Mouse (Mus musculus) CH12.LX (cell line): ENCODE results near the gene Smim13. TPM values are rescaled to one million over a fixed set of nuclear protein-coding genes. Genes with fewer than 3 reads are reported as not detected.

Experiments used
- DNase-seq: peaks from one replicate; pipeline ENCODE4 v3.0.0-alpha.2; 2013; ENCODE audit errors: extremely low read depth
- H3K27ac ChIP-seq: 2 replicates; pipeline ENCODE4 v1.5.1; 2012; ENCODE audit warnings: low read depth, mild to moderate bottlenecking, control low read depth, moderate library complexity; ENCODE audit not compliant: insufficient read depth
- H3K27me3 ChIP-seq: replicated peaks from 2 replicates; pipeline ENCODE3; 2012; ENCODE audit warnings: inconsistent platforms
- H3K36me3 ChIP-seq, 2 experiments: replicated peaks in 1 of 2; 2 replicates each; pipeline versions ENCODE3 to v1.6.1; 2012; ENCODE audit warnings: inconsistent platforms in 1 of 2, low read length in 1 of 2, mild to moderate bottlenecking in 1 of 2, mixed read lengths in 1 of 2, moderate library complexity in 1 of 2; ENCODE audit not compliant: control insufficient read depth in 1 of 2, insufficient read depth in 1 of 2
- H3K4me1 ChIP-seq, 2 experiments: 2 replicates each; pipeline ENCODE4 v1.6.1; 2012; ENCODE audit warnings: inconsistent platforms in 1 of 2, moderate library complexity in 1 of 2; ENCODE audit not compliant: insufficient read depth in 2 of 2, control insufficient read depth in 1 of 2
- H3K4me2 ChIP-seq: 2 replicates; pipeline ENCODE4 v1.6.1; 2012; ENCODE audit warnings: low read depth, mild to moderate bottlenecking, control low read depth; ENCODE audit not compliant: poor library complexity, insufficient read depth, severe bottlenecking
- H3K4me3 ChIP-seq, 3 experiments: fragments of 150-350 bp in 1 of 3; sonication (generic) in 1 of 3; replicated peaks in 1 of 3; 2 replicates each; pipeline versions ENCODE3 to v1.5.1; 2011 to 2012; ENCODE audit warnings: low read depth in 2 of 3, low read length in 2 of 3, mild to moderate bottlenecking in 2 of 3, moderate library complexity in 2 of 3, control low read depth in 1 of 3, improper control_type of control experiment in 1 of 3, inconsistent platforms in 1 of 3, mixed read lengths in 1 of 3; ENCODE audit not compliant: poor library complexity in 1 of 3
- H3K79me2 ChIP-seq: replicated peaks from 2 replicates; pipeline ENCODE4 v1.6.1; 2012; ENCODE audit warnings: mild to moderate bottlenecking, moderate library complexity; ENCODE audit not compliant: control insufficient read depth, poor library complexity, insufficient read depth, severe bottlenecking; ENCODE audit errors: extremely low read depth
- H3K9ac ChIP-seq: 2 replicates; pipeline ENCODE4 v1.6.1; 2012; ENCODE audit warnings: low read depth, mild to moderate bottlenecking, control low read depth, moderate library complexity; ENCODE audit not compliant: insufficient read depth
- H3K9me3 ChIP-seq: replicated peaks from 2 replicates; pipeline ENCODE3; 2012; ENCODE audit warnings: low read length, inconsistent platforms, mixed read lengths
- BHLHE40 ChIP-seq: IDR thresholded peaks from 2 replicates; pipeline ENCODE4 v1.6.1; 2011; ENCODE audit warnings: mild to moderate bottlenecking, low read depth, low read length, improper control_type of control experiment
- CHD1 ChIP-seq: IDR thresholded peaks from 2 replicates; pipeline ENCODE4 v1.6.1; 2012; ENCODE audit warnings: low read depth, low read length, improper control_type of control experiment, inconsistent platforms
- CTCF ChIP-seq, 2 experiments: IDR thresholded peaks in 1 of 2; conservative IDR thresholded peaks in 1 of 2; 2 replicates each; pipeline ENCODE4 v1.5.1; 2011 to 2012; ENCODE audit warnings: low read depth in 2 of 2, low read length in 2 of 2, improper control_type of control experiment in 1 of 2, inconsistent platforms in 1 of 2, mild to moderate bottlenecking in 1 of 2, moderate library complexity in 1 of 2
- E2F4 ChIP-seq: IDR thresholded peaks from 2 replicates; pipeline ENCODE4 v1.6.1; 2011; ENCODE audit warnings: low read depth, low read length, improper control_type of control experiment; ENCODE audit not compliant: insufficient replicate concordance
- EP300 ChIP-seq: IDR thresholded peaks from 2 replicates; pipeline ENCODE4 v1.6.1; 2011; ENCODE audit warnings: low read length, improper control_type of control experiment
- ETS1 ChIP-seq: conservative IDR thresholded peaks from 2 replicates; pipeline ENCODE4 v1.6.1; 2012; ENCODE audit warnings: low read depth, mild to moderate bottlenecking, inconsistent platforms, low read length, improper control_type of control experiment, moderate library complexity
- GABPA ChIP-seq: IDR thresholded peaks from 2 replicates; pipeline ENCODE4 v1.6.1; 2012; ENCODE audit warnings: low read depth, low read length, improper control_type of control experiment, inconsistent platforms; ENCODE audit not compliant: insufficient replicate concordance
- HCFC1 ChIP-seq: IDR thresholded peaks from 2 replicates; pipeline ENCODE4 v1.6.1; 2012; ENCODE audit warnings: low read depth, mild to moderate bottlenecking, inconsistent platforms, low read length, improper control_type of control experiment
- JUN ChIP-seq: IDR thresholded peaks from 2 replicates; pipeline ENCODE4 v1.6.1; 2011; ENCODE audit warnings: low read depth, mild to moderate bottlenecking, low read length, improper control_type of control experiment, moderate library complexity; ENCODE audit not compliant: insufficient read depth
- KAT2A ChIP-seq: IDR thresholded peaks from 2 replicates; pipeline ENCODE4 v1.6.1; 2012; ENCODE audit warnings: low read length, improper control_type of control experiment, inconsistent platforms; ENCODE audit not compliant: insufficient replicate concordance
- MAX ChIP-seq: IDR thresholded peaks from 2 replicates; pipeline ENCODE4 v1.6.1; 2011; ENCODE audit warnings: low read length, improper control_type of control experiment
- MAZ ChIP-seq: IDR thresholded peaks from 2 replicates; pipeline ENCODE4 v1.6.1; 2012; ENCODE audit warnings: low read depth, mild to moderate bottlenecking, inconsistent platforms, low read length, improper control_type of control experiment, moderate library complexity
- MYC ChIP-seq: IDR thresholded peaks from 2 replicates; pipeline ENCODE4 v1.6.1; 2011; ENCODE audit warnings: low read depth, mild to moderate bottlenecking, improper control_type of control experiment, low read length
- NRF1 ChIP-seq: IDR thresholded peaks from 2 replicates; pipeline ENCODE4 v1.6.1; 2014; ENCODE audit warnings: low read depth, mild to moderate bottlenecking, inconsistent platforms, low read length, improper control_type of control experiment, moderate library complexity
- PAX5 ChIP-seq: IDR thresholded peaks from 2 replicates; pipeline ENCODE4 v1.6.1; 2012; ENCODE audit warnings: low read length, inconsistent platforms, mixed read lengths
- POLR2A ChIP-seq: IDR thresholded peaks from 2 replicates; pipeline ENCODE4 v1.6.1; 2011; ENCODE audit warnings: low read depth, mild to moderate bottlenecking, improper control_type of control experiment, low read length
- POLR2AphosphoS2 ChIP-seq: IDR thresholded peaks from 2 replicates; pipeline ENCODE4 v1.6.1; 2011; ENCODE audit warnings: low read depth, low read length, improper control_type of control experiment
- RAD21 ChIP-seq: IDR thresholded peaks from 2 replicates; pipeline ENCODE4 v1.6.1; 2011; ENCODE audit warnings: low read depth, mild to moderate bottlenecking, low read length, improper control_type of control experiment, moderate library complexity
- RCOR1 ChIP-seq: conservative IDR thresholded peaks from 2 replicates; pipeline ENCODE4 v1.6.1; 2012; ENCODE audit warnings: low read depth, mild to moderate bottlenecking, inconsistent platforms, low read length, improper control_type of control experiment
- SIN3A ChIP-seq: IDR thresholded peaks from 2 replicates; pipeline ENCODE4 v1.6.1; 2012; ENCODE audit warnings: low read length, improper control_type of control experiment, inconsistent platforms
- SMC3 ChIP-seq: IDR thresholded peaks from 2 replicates; pipeline ENCODE4 v1.6.1; 2011; ENCODE audit warnings: low read depth, low read length, improper control_type of control experiment
- TCF12 ChIP-seq: IDR thresholded peaks from 2 replicates; pipeline ENCODE4 v1.6.1; 2014; ENCODE audit warnings: low read depth, mild to moderate bottlenecking, inconsistent platforms, low read length, improper control_type of control experiment
- USF2 ChIP-seq: conservative IDR thresholded peaks from 2 replicates; pipeline ENCODE4 v1.6.1; 2011; ENCODE audit warnings: low read depth, low read length, improper control_type of control experiment
- ZMIZ1 ChIP-seq: IDR thresholded peaks from 2 replicates; pipeline ENCODE4 v1.6.1; 2012; ENCODE audit warnings: low read depth, mild to moderate bottlenecking, inconsistent platforms, low read length, improper control_type of control experiment
- dilution Hi-C: fragments of 300-500 bp; cut with MboI; formaldehyde crosslinking; loops from 2 replicates; pipeline ENCODE4 v1.14.3; 2020; ENCODE audit warnings: low sequenced_read_pairs; ENCODE audit not compliant: extremely low pct_unique_long_range_greater_than_20kb, extremely low pct_ligation_motif_present
- in situ Hi-C: fragments of 300-500 bp; cut with MboI; formaldehyde crosslinking; loops from 3 replicates; pipeline ENCODE4 v1.14.3; 2019; ENCODE audit warnings: low sequenced_read_pairs, low pct_ligation_motif_present, low pct_unique_long_range_greater_than_20kb, mixed read lengths
- polyA plus RNA-seq: library from polyadenylated mRNA; unstranded; fragments of >175 nt; gene quantifications from 2 replicates; pipeline ENCODE4 v1.2.1, GENCODE M21; 2012; ENCODE audit warnings: low read depth; ENCODE audit not compliant: insufficient read length
- total RNA-seq, 2 experiments: library from RNA; depleted of rRNA; stranded (reverse); fragments of 300-350 nt in 1 of 2; fragments of >200 nt in 1 of 2; gene quantifications; 2 replicates each; pipeline ENCODE4 v1.2.3; 2012 to 2014

The Smim13 gene
- total and polyA plus RNA-seq, 3 experiments, result 4.4 to 13.4 (median 11.6) TPM

GRCm38 (mm10) chr13:41256126-41256525 is 6.5 kb downstream of the Smim13 start:
- dilution Hi-C loops (no loop called here), in situ Hi-C loops (no loop called here)
- Histone ChIP-seq H3K4me3 (no peak overlapping the region), H3K9ac (no peak overlapping the region), H3K9me3 (no peaks in the 10 kb centered on the region), H3K4me2 (no peak overlapping the region), H3K27me3 (no peaks in the 10 kb centered on the region), H3K4me1 (peaks cover 2 to 22% of the 10 kb centered on the region in 2 experiments; a peak in 3 of 4 replicates), H3K27ac (no peak overlapping the region), H3K79me2 (no peaks in the 10 kb centered on the region; the same call in 1 of the 2 replicates), H3K36me3 (peaks cover 0 to 33% of the 10 kb centered on the region in 2 experiments)
- no peak for DNase-seq
- TF ChIP-seq POLR2AphosphoS2 (no peak), CTCF (conservative IDR thresholded peaks at IDR 0.05 in 1 of 2, IDR thresholded peaks at IDR 0.05 in 1 of 2; ENCODE audit: low read depth in 2 of 2, low read length in 2 of 2) (no peak), CHD1 (no peak), E2F4 (no peak), SIN3A (no peak), USF2 (no peak), RAD21 (no peak), EP300 (no peak), RCOR1 (no peak), HCFC1 (no peak), MAX (no peak), JUN (no peak), GABPA (no peak), BHLHE40 (no peak), POLR2A (no peak)

- Histone ChIP-seq H3K4me2 (no peak overlapping the region), H3K9ac (no peak overlapping the region), H3K4me3 (no peak overlapping the region), H3K4me1 (peaks cover 5 to 20% of the 10 kb centered on the region in 2 experiments), H3K36me3 (peaks cover 0 to 31% of the 10 kb centered on the region in 2 experiments), H3K9me3 (no peaks in the 10 kb centered on the region), H3K79me2 (no peaks in the 10 kb centered on the region; the same call in 1 of the 2 replicates), H3K27ac (no peak overlapping the region), H3K27me3 (no peaks in the 10 kb centered on the region)
- no peak for DNase-seq
- in situ Hi-C loops, result no loop called here
- TF ChIP-seq NRF1 (no peak), ZMIZ1 (no peak), MYC (no peak), EP300 (no peak), RCOR1 (no peak), BHLHE40 (no peak), MAX (no peak), PAX5 (no peak), SMC3 (no peak), MAZ (no peak), TCF12 (no peak), KAT2A (no peak), ETS1 (no peak)
- dilution Hi-C loops, result no loop called here
Measured at GRCm38 (mm10) chr13:41256962-41257361, 7.3 kb downstream of the Smim13 start.
